Mouse (Mus musculus): ENCODE data around the gene Alpi. TPM values are rescaled to one million over a fixed set of nuclear protein-coding genes. Genes with fewer than 3 reads are reported as not detected.

The Alpi gene
- total RNA-seq (2023) = not detected

DNA sequence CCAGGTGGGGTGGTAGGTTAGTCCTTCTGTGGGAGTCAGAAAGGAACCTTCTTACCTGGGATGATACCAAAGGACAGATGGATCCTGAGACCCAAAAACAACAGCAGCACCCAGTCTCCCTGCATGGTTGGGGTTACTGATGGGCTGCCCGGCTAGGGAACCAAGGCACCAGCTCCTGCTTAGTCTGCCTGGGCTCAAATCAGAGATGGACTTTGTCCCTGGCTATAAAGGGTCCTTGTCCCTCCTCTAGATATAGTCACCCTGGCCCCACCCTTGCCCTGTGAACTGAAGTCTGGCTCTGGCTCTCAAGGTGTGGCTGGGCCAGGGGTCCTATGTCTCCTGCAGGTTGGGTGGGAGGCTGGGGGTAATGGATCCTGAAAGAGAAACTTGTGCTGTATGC is at the start of gene Alpi:
Alpi (minus strand) TSS at position 196 of the 400 bp plus-strand sequence.

DNA sequence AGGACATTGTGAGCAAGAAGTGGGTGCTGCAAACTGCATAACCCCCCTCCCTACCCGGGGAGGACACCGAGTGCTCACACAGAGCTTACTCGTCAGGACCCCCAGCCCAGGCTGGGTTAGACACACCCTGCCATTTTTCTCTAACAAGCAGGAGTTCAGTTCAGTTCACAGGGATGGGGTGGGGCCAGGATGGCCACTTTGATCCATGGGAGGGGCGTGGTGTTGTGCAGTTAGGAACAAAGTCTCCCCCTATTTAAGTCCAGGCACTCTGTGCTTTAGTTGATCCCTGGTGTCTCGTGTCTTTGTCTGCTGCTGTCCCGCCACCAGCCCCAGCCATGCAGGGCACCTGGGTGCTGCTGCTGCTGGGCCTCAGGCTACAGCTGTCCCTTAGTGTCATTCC is 23.3 kb upstream of the Alpi start, which contains the start of gene Akp3:
Akp3 (plus strand) TSS at position 301 of the 400 bp plus-strand sequence.

GRCm38 (mm10) chr1:87089828-87090227 is 11.6 kb downstream of the Alpi start, which contains the start of gene Alppl2:
Gene Alppl2 (minus strand): TSS chr1:87089928.

Other genes starting within 250 kb of the Alpi start
- not detected for gene Alppl2, start 11.7 kb downstream of the Alpi start, total RNA-seq (2023)
- not detected for gene Akp3, start 23.4 kb upstream of the Alpi start, total RNA-seq (2023)
- 1 to 10 TPM in 1 of 2 experiments, not detected in 1; 1.6 TPM for gene Ecel1, start 54.9 kb upstream of the Alpi start, total RNA-seq (2023)
- gene Prss56, start 81.7 kb upstream of the Alpi start, total RNA-seq (2023) = not detected
- not detected for gene Chrnd, start 89.0 kb upstream of the Alpi start, total RNA-seq (2023)
- gene Chrng, start 103.1 kb upstream of the Alpi start, total RNA-seq (2023) = not detected
- gene Eif4e2, start 112.3 kb upstream of the Alpi start, total RNA-seq (2023) = 100 to 1,000 TPM; 138 to 147 TPM
- not detected for gene Efhd1, start 162.8 kb upstream of the Alpi start, total RNA-seq (2023)
- gene Gigyf2, start 225.4 kb upstream of the Alpi start, total RNA-seq (2023) = 100 to 1,000 TPM; 128 to 137 TPM

Data from T-cell, adult 66 days (primary cell).